Mouse (Mus musculus): ENCODE measurements at regions not wholly inside any gene's neighbourhood (a gene's known extent, or its start where the extent isn't known, plus 50 kb on each side); places are given as distances from the start of the nearest gene placed in this dataset.
"Not testable (repeated sequence)": the region's sequence is repeated elsewhere in the genome, so short reads cannot be mapped to it uniquely, and the experiment has no call there.

DNA sequence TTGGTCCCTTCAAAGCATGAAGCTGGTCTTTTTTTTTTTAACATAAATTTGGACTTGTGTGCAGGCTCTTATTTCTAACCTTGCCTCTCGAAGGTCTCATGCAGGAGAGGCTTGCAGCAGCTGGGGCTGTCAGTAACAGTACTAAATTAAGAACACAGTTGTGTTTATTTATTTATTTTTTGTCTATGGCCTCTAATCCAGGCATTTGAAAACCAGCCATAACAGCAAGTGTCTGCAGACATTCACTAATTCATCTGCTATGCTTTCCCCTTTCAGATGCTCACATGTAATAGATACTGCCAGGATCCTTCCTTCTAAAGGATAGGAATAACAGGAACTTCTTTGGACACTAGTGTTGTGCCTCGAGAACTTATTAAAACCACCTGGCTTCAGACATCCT is 172.5 kb downstream of the Rchy1 start:
- H3K27me3 ChIP-seq: no peaks in the 10 kb centered on the region
- no peak for ATAC-seq (replicated peaks; ENCODE audit: low FRiP score)
- peaks cover 2% of the 10 kb centered on the region; the same call in 1 of the 2 replicates for H3K4me1 ChIP-seq
- H3K27ac ChIP-seq: no peak overlapping the region
- H3K9me3 ChIP-seq (replicated peaks): no peaks in the 10 kb centered on the region
- H3K4me3 ChIP-seq (replicated peaks): no peak overlapping the region
- no peak overlapping the region for H3K4me2 ChIP-seq
- H3K36me3 ChIP-seq: no peaks in the 10 kb centered on the region
- WGBS: 30% methylated on average over 2 of the region's 2 CpGs
- no peak overlapping the region for H3K9ac ChIP-seq

DNA sequence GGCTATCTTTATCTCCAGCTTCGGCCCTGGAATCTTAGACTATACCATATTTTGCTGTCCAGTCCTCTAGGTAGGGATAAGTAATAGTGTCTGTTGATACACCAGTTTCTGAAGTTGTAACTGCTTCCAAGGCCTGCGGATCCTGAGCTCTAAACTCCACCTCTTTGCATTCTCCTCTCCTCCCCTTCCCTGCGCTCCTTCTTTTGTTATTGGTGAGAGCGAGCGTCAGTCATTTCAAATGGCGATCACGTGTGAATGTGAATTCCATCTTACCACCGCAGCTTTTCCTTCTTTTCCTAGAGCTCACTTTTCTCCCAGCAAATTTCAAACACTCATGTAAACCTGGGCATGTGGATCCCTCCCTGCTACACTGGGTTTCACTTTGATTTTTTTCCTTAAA is 178.9 kb downstream of the Rchy1 start:
- no peaks in the 10 kb centered on the region for H3K27me3 ChIP-seq
- no peaks in the 10 kb centered on the region for H3K36me3 ChIP-seq
- H3K4me1 ChIP-seq: no peaks in the 10 kb centered on the region
- H3K27ac ChIP-seq: no peak overlapping the region
- H3K9ac ChIP-seq: no peak overlapping the region
- no peak for ATAC-seq (replicated peaks; ENCODE audit: low FRiP score)
- no peak overlapping the region for H3K4me3 ChIP-seq (replicated peaks)
- 89% methylated on average over 8 of the region's 8 CpGs for WGBS
- H3K9me3 ChIP-seq (replicated peaks): no peaks in the 10 kb centered on the region
- H3K4me2 ChIP-seq: no peak overlapping the region

DNA sequence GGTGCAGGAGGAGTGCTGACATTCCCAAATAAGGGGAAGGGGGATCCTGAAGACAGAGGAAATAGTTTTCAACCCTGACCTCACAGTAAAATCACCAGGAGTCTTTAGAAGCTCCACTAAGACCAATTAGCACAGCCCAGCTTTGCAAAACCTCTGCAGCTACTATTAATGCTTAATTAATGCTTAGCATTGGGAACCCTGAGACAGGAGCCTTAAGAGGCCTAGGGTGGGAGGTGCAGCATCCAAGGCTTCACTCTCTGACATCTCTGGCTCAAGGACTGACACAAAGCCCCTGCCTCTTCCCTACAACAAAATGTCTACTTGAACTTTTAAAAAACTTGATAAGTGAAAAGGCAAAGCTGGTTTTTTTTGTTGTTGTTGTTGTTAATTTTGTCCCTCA is 185.9 kb downstream of the Rchy1 start:
- Histone ChIP-seq H3K27me3 (no peaks in the 10 kb centered on the region), H3K4me3 (replicated peaks) (no peak overlapping the region), H3K27ac (no peak overlapping the region)

DNA sequence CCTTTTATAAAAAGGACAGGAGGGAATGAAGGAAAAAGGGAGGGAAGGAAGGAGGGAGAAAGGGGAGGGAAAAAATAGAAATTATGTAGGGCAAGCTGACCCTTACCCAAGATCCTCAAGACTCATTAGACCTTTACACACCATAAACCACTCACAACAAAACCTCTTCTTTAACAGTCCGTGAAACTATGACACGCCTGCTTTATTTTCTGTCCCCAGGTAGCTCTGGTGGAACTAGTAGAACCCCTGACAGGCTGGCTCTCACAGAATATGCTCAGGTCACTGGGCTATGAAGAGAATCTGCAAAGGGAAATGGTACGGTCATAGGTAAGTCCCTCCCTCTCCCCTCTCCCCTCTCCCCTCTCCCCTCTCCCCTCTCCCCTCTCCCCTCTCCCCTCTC is 188.8 kb downstream of the Rchy1 start:
- Histone ChIP-seq H3K36me3 (no peaks in the 10 kb centered on the region), H3K4me1 (0 out of 2 replicates have a peak, but pooled peaks cover 4% of the 10 kb centered on the region), H3K4me3 (replicated peaks) (no peak overlapping the region), H3K9ac (no peak overlapping the region), H3K4me2 (no peak overlapping the region), H3K9me3 (replicated peaks) (no peaks in the 10 kb centered on the region), H3K27ac (no peak overlapping the region), H3K27me3 (0 out of 2 replicates have a peak, but pooled peaks cover 3% of the 10 kb centered on the region)
- peak; percentile 52 for ATAC-seq (replicated peaks; ENCODE audit: low FRiP score)
- WGBS: 38% methylated on average over 3 of the region's 3 CpGs

More for the DNA sequence above, 185.9 kb downstream of the Rchy1 start:
- H3K9ac ChIP-seq: no peak overlapping the region
- no peaks in the 10 kb centered on the region for H3K4me1 ChIP-seq
- H3K4me2 ChIP-seq: no peak overlapping the region
- H3K36me3 ChIP-seq: no peaks in the 10 kb centered on the region
- ATAC-seq (replicated peaks; ENCODE audit: low FRiP score): no peak
- no peaks in the 10 kb centered on the region for H3K9me3 ChIP-seq (replicated peaks)

DNA sequence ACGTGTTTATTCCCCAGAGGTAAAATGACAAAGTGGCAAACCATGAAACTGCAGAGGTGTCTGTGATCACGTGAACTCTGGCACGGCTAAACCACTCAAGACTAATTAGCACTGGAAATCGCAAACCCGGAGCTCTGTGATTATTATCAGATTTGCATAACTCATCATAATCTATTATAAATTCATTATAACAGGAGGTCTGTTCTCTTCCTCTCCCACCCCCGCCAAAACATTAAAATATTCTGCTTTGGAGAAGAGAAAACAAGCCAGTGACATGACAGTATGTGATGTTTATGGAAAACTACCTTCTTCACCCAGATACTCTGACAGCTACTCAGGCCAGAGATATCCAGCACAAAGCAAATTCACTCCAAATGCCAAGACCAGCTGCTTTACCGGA is 195.0 kb downstream of the Rchy1 start:
- Histone ChIP-seq H3K4me1 (peaks cover 13% of the 10 kb centered on the region), H3K4me2 (no peak overlapping the region), H3K27ac (no peak overlapping the region), H3K27me3 (0 out of 2 replicates have a peak, but pooled peaks cover 3% of the 10 kb centered on the region), H3K9ac (no peak overlapping the region), H3K9me3 (replicated peaks) (no peaks in the 10 kb centered on the region), H3K4me3 (replicated peaks) (no peak overlapping the region), H3K36me3 (no peaks in the 10 kb centered on the region)
- WGBS: 73% methylated on average over 7 of the region's 7 CpGs
- no peak for ATAC-seq (replicated peaks; ENCODE audit: low FRiP score)

DNA sequence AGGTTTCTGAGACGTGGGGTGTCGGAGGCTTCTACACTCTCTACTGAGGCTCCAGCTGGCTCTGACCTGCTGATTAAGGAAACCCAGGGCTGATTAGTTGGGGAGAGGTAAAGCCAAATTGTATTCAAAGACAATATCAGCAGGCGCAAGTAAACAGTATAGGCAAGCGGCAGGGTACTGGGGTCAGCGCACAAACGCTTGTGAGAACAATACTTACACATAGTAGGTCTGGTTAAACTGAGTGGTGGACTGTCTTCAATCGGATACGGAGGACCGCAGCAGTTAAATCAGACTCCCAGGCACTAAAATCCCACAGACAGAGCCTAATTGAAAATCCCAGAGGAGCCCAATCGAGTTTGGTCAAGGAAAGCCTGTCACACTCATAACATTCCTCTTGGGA is 195.8 kb downstream of the Rchy1 start:
- Histone ChIP-seq H3K9me3 (replicated peaks) (no peaks in the 10 kb centered on the region), H3K4me3 (replicated peaks) (no peak overlapping the region), H3K4me2 (no peak overlapping the region), H3K9ac (no peak overlapping the region), H3K27me3 (0 out of 2 replicates have a peak, but pooled peaks cover 3% of the 10 kb centered on the region), H3K4me1 (peaks cover 13% of the 10 kb centered on the region), H3K27ac (no peak overlapping the region), H3K36me3 (no peaks in the 10 kb centered on the region)
- 77% methylated on average over 10 of the region's 10 CpGs for WGBS
- no peak for ATAC-seq (replicated peaks; ENCODE audit: low FRiP score)

DNA sequence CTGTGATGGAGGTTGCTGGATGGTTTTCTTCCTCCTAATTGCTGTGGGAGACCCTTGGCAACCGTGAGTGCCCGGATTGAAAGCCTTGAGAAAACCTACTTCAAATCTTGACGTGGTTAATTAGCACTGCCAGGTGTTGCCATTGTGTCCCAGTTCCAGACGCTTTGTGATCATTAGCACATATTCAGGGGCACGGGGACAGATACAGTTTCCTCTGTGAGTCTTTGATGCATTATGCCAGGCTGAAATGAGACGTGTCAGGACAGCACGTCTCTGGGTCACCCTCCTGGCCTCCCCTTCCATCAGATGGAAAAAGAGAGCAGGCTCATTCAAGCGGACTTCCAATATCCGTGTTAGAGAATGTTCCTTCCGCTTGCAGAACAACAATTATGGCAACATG is 198.2 kb downstream of the Rchy1 start:
- ATAC-seq (replicated peaks; ENCODE audit: low FRiP score): 0 out of 2 replicates have a peak, but pooled peaks have one; percentile 16
- no peaks in the 10 kb centered on the region for H3K36me3 ChIP-seq
- no peak overlapping the region for H3K9ac ChIP-seq
- no peak overlapping the region for H3K4me2 ChIP-seq
- 34% methylated on average over 10 of the region's 10 CpGs for WGBS
- H3K4me3 ChIP-seq (replicated peaks): no peak overlapping the region
- no peaks in the 10 kb centered on the region for H3K27me3 ChIP-seq
- no peak overlapping the region for H3K27ac ChIP-seq
- peaks cover 10% of the 10 kb centered on the region for H3K4me1 ChIP-seq
- no peaks in the 10 kb centered on the region for H3K9me3 ChIP-seq (replicated peaks)

DNA sequence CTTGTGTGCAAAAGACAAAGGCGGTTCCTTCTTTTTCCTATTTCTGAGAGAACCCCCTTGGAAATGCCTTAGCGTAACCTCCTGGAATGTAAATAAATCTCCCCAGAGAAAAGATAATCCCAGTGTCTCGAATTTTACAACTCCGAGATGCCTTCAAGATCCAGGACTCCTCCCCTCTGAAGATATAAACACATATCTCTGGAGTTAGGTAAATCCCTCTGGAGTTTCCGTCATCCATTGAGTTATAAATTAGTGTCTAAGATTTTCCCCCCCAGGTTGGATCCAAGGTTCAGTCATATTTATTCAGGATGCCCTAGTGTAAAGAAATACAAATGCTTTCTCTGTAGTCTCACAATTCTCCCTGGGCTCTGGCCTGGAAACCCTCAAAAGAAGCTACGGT is 200.3 kb downstream of the Rchy1 start:
- Histone ChIP-seq H3K9me3 (replicated peaks) (no peaks in the 10 kb centered on the region), H3K4me1 (peaks cover 9% of the 10 kb centered on the region), H3K27ac (no peak overlapping the region), H3K4me3 (replicated peaks) (no peak overlapping the region), H3K4me2 (no peak overlapping the region), H3K36me3 (no peaks in the 10 kb centered on the region), H3K9ac (no peak overlapping the region), H3K27me3 (no peaks in the 10 kb centered on the region)
- 41% methylated on average over 6 of the region's 6 CpGs for WGBS
- no peak for ATAC-seq (replicated peaks; ENCODE audit: low FRiP score)

DNA sequence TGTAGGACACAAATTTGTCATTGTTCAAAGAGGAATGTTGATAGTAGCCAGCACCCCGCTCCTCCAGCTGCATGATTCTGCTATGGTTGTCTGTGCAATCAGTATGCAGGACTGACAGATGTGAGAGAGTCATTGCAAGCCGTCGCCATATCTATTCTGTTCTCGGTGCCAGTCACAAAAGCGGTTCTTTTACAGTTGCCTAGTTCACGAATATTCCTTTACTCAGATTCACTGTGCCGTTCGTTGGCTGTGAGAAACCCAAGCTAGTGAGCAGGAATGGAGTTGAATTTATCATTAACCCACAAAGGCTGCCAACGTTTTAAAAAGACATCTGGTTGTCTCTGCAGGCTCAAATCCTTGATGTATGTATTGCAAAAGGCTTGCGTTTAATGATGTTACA is 206.9 kb downstream of the Rchy1 start:
- Histone ChIP-seq H3K27ac (no peak overlapping the region), H3K36me3 (no peaks in the 10 kb centered on the region), H3K9ac (no peak overlapping the region), H3K27me3 (no peaks in the 10 kb centered on the region), H3K4me3 (replicated peaks) (no peak overlapping the region), H3K9me3 (replicated peaks) (no peaks in the 10 kb centered on the region), H3K4me2 (no peak overlapping the region), H3K4me1 (peaks cover 4% of the 10 kb centered on the region)
- ATAC-seq (replicated peaks; ENCODE audit: low FRiP score): no peak
- WGBS: 66% methylated on average over 10 of the region's 10 CpGs

DNA sequence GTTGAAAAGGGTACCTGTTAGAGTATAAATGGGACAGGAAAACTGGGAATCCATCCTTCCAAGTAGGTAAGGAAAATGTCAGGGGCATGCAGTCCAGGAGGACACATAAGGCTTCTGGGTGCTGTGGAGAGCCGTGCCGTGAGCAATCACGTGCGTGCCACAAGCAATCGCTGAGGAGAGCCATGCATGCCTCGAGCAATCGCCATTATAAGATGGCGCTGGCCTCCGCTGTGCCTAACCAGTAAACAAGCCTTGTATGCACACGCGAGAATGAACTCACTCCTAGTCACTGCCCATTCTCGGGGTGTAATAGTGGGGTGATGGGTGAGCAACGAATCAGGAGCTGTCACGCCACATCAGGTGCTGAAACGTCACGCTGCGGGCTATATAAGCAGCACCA is 210.0 kb downstream of the Rchy1 start:
- not testable (repeated sequence) for H3K9me3 ChIP-seq (replicated peaks); H3K27ac ChIP-seq; H3K9ac ChIP-seq; H3K27me3 ChIP-seq; ATAC-seq (replicated peaks; ENCODE audit: low FRiP score); H3K4me1 ChIP-seq; H3K4me3 ChIP-seq (replicated peaks); H3K36me3 ChIP-seq; H3K4me2 ChIP-seq
- 94% methylated on average over 17 of the region's 17 CpGs for WGBS

DNA sequence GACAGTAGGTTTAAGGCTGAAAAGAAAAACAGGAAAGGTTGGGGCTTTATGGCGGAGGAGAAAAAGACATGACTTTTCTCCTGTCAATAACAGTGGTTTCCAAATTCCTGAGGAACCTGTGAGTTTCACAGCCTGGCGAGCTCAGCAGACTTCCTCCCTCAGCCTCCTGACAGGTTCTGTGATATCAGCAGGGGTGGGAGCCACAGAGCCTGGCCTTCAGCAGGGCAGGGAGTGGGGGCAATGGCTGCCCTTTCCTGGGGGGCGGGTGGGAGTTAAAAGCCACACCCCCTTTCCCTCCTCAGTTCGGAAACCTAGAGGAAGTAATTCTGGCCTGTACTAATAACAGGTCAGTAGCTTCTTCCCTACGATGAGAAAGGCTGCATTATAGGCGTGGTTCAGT is 211.7 kb downstream of the Rchy1 start:
- no peak overlapping the region for H3K4me3 ChIP-seq (replicated peaks)
- no peak overlapping the region for H3K9ac ChIP-seq
- H3K9me3 ChIP-seq (replicated peaks): no peaks in the 10 kb centered on the region
- H3K4me2 ChIP-seq: no peak overlapping the region
- no peaks in the 10 kb centered on the region for H3K36me3 ChIP-seq
- 38% methylated on average over 6 of the region's 6 CpGs for whole genome bisulfite sequencing
- no peak overlapping the region for H3K27ac ChIP-seq
- peaks cover 7% of the 10 kb centered on the region for H3K4me1 ChIP-seq
- ATAC-seq (replicated peaks; ENCODE audit: low FRiP score): peak; percentile 43; the same call in 1 of the 2 replicates
- no peaks in the 10 kb centered on the region for H3K27me3 ChIP-seq

DNA sequence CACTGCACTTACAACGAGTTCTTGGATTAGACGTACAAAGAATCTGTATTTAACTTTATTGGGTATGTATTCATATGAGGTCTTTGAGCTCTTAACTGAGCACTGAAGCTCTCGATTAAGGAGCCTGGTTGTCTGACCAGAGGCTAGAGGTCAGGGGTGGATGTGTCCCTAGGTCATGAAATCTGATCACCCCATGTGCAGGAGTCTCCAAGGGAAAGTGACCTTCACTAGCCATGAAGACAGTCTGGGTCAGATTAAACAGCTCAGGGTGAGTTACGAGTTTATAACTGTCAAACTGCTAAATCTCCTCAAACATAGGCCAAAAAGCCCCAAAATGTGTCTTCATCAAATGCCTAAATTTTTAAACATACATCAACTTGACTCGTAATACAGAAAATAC is 216.8 kb downstream of the Rchy1 start:
- Histone ChIP-seq H3K4me1 (peaks cover 4% of the 10 kb centered on the region), H3K9me3 (replicated peaks) (no peaks in the 10 kb centered on the region), H3K9ac (no peak overlapping the region), H3K4me3 (replicated peaks) (no peak overlapping the region), H3K27me3 (no peaks in the 10 kb centered on the region), H3K27ac (no peak overlapping the region), H3K4me2 (no peak overlapping the region), H3K36me3 (no peaks in the 10 kb centered on the region)
- ATAC-seq (replicated peaks; ENCODE audit: low FRiP score): no peak
- 41% methylated on average over 5 of the region's 5 CpGs for WGBS

DNA sequence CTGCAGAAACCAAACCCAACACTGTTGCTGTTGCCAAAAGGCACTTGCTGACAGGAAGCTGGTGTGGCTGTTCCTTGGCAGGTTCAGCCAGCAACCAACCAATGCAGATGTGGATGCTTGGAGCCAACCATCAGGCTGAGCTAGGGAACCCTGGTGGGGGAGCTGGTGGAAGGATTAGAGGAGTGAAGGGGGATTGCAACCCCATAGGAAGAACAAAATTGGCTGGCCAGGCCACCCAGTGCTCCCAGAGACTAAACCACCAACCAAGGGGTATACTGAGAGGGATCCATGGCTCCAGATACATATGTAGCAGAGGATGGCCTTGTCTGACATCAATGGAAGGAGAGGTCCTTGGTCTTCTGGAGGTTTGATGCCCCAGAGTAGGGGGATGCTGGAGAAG is 218.5 kb downstream of the Rchy1 start:
- H3K9ac ChIP-seq: no peak overlapping the region
- no peak overlapping the region for H3K27ac ChIP-seq
- H3K36me3 ChIP-seq: no peaks in the 10 kb centered on the region
- no peak overlapping the region for H3K4me2 ChIP-seq
- no peaks in the 10 kb centered on the region for H3K9me3 ChIP-seq (replicated peaks)
- H3K27me3 ChIP-seq: no peaks in the 10 kb centered on the region
- H3K4me3 ChIP-seq (replicated peaks): no peak overlapping the region
- no peak for ATAC-seq (replicated peaks; ENCODE audit: low FRiP score)
- 0 out of 2 replicates have a peak, but pooled peaks cover 6% of the 10 kb centered on the region for H3K4me1 ChIP-seq

Measured in kidney, embryonic 15.5 days (tissue).